ENCODE assay signal across 8 mouse cellular contexts in the genomic region with DNA sequence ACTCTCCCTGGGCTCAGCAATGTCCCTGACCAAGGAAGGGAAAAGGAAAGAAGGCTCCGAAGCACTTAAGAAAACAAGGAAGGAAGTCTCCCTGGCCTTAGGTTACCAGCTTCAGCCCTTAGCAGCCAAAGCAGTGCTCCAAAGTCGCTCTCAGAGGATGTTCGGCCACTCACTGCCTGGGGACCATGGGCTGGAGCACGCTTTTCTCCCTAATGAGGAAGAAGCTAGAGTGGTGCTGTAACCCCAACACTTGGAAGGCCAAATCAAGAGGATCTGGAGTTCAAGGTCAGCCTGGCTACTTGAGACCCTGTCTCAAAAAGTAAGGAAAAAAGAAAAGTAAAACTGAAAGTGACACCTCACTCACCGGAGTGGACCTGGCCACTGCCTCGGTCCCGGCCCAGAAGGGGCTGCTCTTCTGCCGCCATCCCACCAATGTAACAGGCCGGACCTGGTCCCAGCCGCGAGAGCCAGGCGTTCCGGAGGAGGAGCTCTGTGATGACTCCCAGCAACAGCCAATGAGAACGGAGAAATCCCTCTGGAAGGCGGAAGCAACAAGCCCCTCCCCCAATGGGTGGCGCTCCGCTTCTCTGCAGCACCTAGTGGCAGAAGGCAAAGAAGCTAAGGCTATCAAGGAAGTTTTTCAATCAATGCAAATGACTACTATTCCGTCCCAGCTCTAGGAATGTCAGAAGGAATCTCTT. TPM values are rescaled to one million over a fixed set of nuclear protein-coding genes. Genes with fewer than 3 reads are reported as not detected.
DNase-seq lines count a peak whose midpoint lies in the region; ATAC-seq lines count a peak whose summit lies in the region.

Tpcn2 (minus strand) TSS at position 525 of the 701 bp plus-strand sequence.

- no peaks in the 10 kb centered on the region for H3K36me3 ChIP-seq in hindbrain, embryonic 16.5 days (ENCODE audit: control insufficient read depth, insufficient read depth, low read length)
- peaks cover 28% of the 10 kb centered on the region for H3K36me3 ChIP-seq in macrophage (ENCODE audit: inconsistent target)

- H3K4me1 ChIP-seq in hindbrain, embryonic 16.5 days (ENCODE audit: control insufficient read depth, insufficient read depth, low read depth, low read length): no peaks in the 10 kb centered on the region; the same call in 1 of the 2 replicates

- 5% methylated on average over 18 of the region's 18 CpGs for WGBS in hindbrain, embryonic 16.5 days
- under 1% methylated on average over 18 of the region's 18 CpGs for WGBS in macrophage (ENCODE audit: missing documents)

- peak within 1 kb of the TSS; percentile 47 for H3K4me3 ChIP-seq in hindbrain, embryonic 16.5 days (ENCODE audit: low read length)
- peak within 1 kb of the TSS; percentile 90 for H3K4me3 ChIP-seq in macrophage (ENCODE audit: inconsistent target)

- H3K4me2 ChIP-seq in hindbrain, embryonic 16.5 days (ENCODE audit: low read length): peak within 1 kb of the TSS; percentile 69

- no peak within 1 kb of the TSS for H3K27ac ChIP-seq in hindbrain, embryonic 16.5 days (ENCODE audit: low read depth, low read length)
- peak within 1 kb of the TSS; percentile 98 for H3K27ac ChIP-seq in macrophage

- DNase-seq in WW6 (ENCODE audit: low read depth, low spot score): peak; percentile 87
- peak; percentile 77 to 88 for DNase-seq in cerebellum, postnatal 4 days (ENCODE audit: low spot score in 2 of 2)
- DNase-seq in gastrocnemius, adult 18-20 months (ENCODE audit: low spot score): peak; percentile 93
- peak; percentile 91 for DNase-seq in left cerebral cortex, adult 18-20 months (ENCODE audit: low spot score in 2 of 2)
- DNase-seq in right cerebral cortex, adult 18-20 months: peak; percentile 93
- DNase-seq in urinary bladder, postnatal 10 days (ENCODE audit: low spot score): peak; percentile 69

- H3K9me3 ChIP-seq in hindbrain, embryonic 16.5 days (ENCODE audit: control insufficient read depth, low read length): no peaks in the 10 kb centered on the region

- H3K27me3 ChIP-seq in hindbrain, embryonic 16.5 days (replicated peaks; ENCODE audit: control insufficient read depth, insufficient read depth, low read length): no peaks in the 10 kb centered on the region

- peak; percentile 96 for ATAC-seq in hindbrain, embryonic 16.5 days

- peaks cover 50% of the 10 kb centered on the region for H3K79me2 ChIP-seq in macrophage (ENCODE audit: inconsistent target)

- H3K9ac ChIP-seq in hindbrain, embryonic 16.5 days (ENCODE audit: low read depth, low read length): peak within 1 kb of the TSS; percentile 52

RNA-seq across cellular contexts. Expression of gene Tpcn2, which starts in this region (rescaled TPM):
- total RNA-seq in gastrocnemius, adult 18-20 months (2021): 1 to 10 TPM; 1.0 TPM
- polyA plus RNA-seq in hindbrain, embryonic 16.5 days (2015; fragmentation: Nextera tagmentation; extraction: Ambion mirVana): 2.8 and 3.3 TPM in 2 replicates
- 1 to 10 TPM; 4.8 to 5.4 TPM for total RNA-seq in left cerebral cortex, adult 18-20 months (2021)
- 1,000 to 10,000 TPM in 2 of 26 experiments, 100 to 1,000 TPM in 24; 306 to 1,284 (median 586) TPM for total RNA-seq in macrophage (2018; cell fraction: chromatin; rRNA removed)
- 10 to 100 TPM; 18.4 to 58.7 (median 33.3) TPM for total RNA-seq in macrophage (2018; cell fraction: cytosol; rRNA removed)
- total RNA-seq in macrophage (2018; cell fraction: nucleus; rRNA removed): 100 to 1,000 TPM in 25 of 26 experiments, 10 to 100 TPM in 1; 84.0 to 553 (median 213) TPM
- polyA plus RNA-seq in macrophage (2018): 46.5 to 54.5 TPM (median 52.0 TPM) in 3 replicates

Comparison
In these comparisons a context has a peak if more than half of its experiments do, and no peak if none do; other contexts are left out.
1. RNA of gene Tpcn2 (polyA plus RNA-seq): 46.5 to 54.5 TPM in macrophage; 2.8 to 3.3 TPM in hindbrain, embryonic 16.5 days; every median in the first group is over 10 times any median in the second.
2. Peak in every context shown above with its lines, with median percentiles within 50 percentile points of each other: DNase-seq.